16 mouse cellular contexts compared by ENCODE assay signal in the genomic region with DNA sequence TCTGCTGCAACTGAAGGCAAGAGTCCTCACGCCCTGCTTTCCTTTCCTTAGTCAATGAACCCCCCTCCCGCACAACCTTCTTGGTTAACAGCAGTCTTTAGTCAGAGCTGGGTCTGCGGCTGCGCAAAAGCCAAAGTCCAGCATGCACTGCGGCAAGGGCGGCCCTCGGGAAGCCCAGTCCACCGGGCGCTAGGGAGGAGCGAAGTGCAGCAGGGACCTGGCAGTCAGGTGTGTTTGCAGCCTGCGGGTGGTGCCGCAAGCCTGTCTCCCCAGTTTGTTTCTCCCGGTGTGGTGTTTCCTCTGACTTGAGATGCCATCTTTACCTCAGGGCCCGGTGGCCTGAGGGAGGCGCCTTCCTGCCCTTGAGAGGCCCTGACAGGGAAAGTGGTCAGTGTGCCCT. TPM values are rescaled to one million over a fixed set of nuclear protein-coding genes. Genes with fewer than 3 reads are reported as not detected.
DNase-seq lines count a peak whose midpoint lies in the region; ATAC-seq and TF ChIP-seq lines count a peak whose summit lies in the region.
"Had no signal": no experiment of that assay in that cellular context is flagged by ENCODE, and none has a peak within 500 bp of the region (broad histone marks: within the 10 kb centered on the region; RNA-seq: fewer than 3 reads in every experiment).

Gene 1700028K03Rik (plus strand): TSS at position 129 of the 400 bp plus-strand sequence.

- ATAC-seq in stomach, postnatal 0 days (ENCODE audit: low FRiP score, low TSS enrichment): no peak
- ATAC-seq: forebrain, embryonic 13.5 days; inflammation-experienced regulatory T-cells, adult 6 months; Patski had no signal

- peaks cover 9% of the 10 kb centered on the region; the same call in 1 of the 2 replicates for H3K27me3 ChIP-seq in E14TG2a.4 (ENCODE audit: insufficient read depth, low read length)
- no peaks in the 10 kb centered on the region for H3K27me3 ChIP-seq in liver, adult 2 months (ENCODE audit: control insufficient read depth, insufficient read depth, low read length)
- H3K27me3 ChIP-seq in stomach, postnatal 0 days (ENCODE audit: control insufficient read depth, insufficient read depth, low read length): no peaks in the 10 kb centered on the region
- H3K27me3 ChIP-seq: forebrain, embryonic 13.5 days; limb, embryonic 15.5 days had no signal

- no peaks in the 10 kb centered on the region for H3K9me3 ChIP-seq in E14TG2a.4 (ENCODE audit: low read length)
- no peaks in the 10 kb centered on the region for H3K9me3 ChIP-seq in stomach, postnatal 0 days (ENCODE audit: control insufficient read depth, low read length)
- H3K9me3 ChIP-seq: forebrain, embryonic 13.5 days; limb, embryonic 15.5 days had no signal

- DNase-seq in A20 (ENCODE audit: low read depth, low spot score): peak; percentile 39
- DNase-seq in liver, adult 2 months (ENCODE audit: extremely low read depth, low read depth, low spot score): peak; percentile 50
- DNase-seq in stomach, postnatal 0 days (ENCODE audit: low spot score): peak; percentile 33
- DNase-seq in T-cell, adult 2 months (ENCODE audit: low spot score): no peak
- DNase-seq in ovary, adult 18-20 months (ENCODE audit: low spot score): no peak
- no peak for DNase-seq in lung, postnatal 10 days
- DNase-seq: cerebellum, postnatal 10 days; gastrocnemius, postnatal 36 days; kidney, adult 9 months; kidney, postnatal 4 days; lung, postnatal 36 days had no signal

- no peak within 1 kb of the TSS for H3K27ac ChIP-seq in liver, adult 2 months (replicated peaks; ENCODE audit: insufficient read depth, low read depth, low read length)
- no peak within 1 kb of the TSS for H3K27ac ChIP-seq in stomach, postnatal 0 days (replicated peaks)
- H3K27ac ChIP-seq: forebrain, embryonic 13.5 days; limb, embryonic 15.5 days had no signal

- 56% methylated on average over 15 of the region's 15 CpGs for WGBS in liver, adult 2 months
- 69% methylated on average over 15 of the region's 15 CpGs for WGBS in stomach, postnatal 0 days

- 0 out of 2 replicates have a peak within 1 kb of the TSS, but pooled peaks have one; percentile 46 for H3K9ac ChIP-seq in liver, adult 2 months (ENCODE audit: low read depth, low read length)
- no peak within 1 kb of the TSS for H3K9ac ChIP-seq in stomach, postnatal 0 days (ENCODE audit: low read length)
- H3K9ac ChIP-seq: forebrain, embryonic 13.5 days; limb, embryonic 15.5 days had no signal

- peaks cover 3% of the 10 kb centered on the region; the same call in 1 of the 2 replicates for H3K4me1 ChIP-seq in E14TG2a.4 (replicated peaks; ENCODE audit: low read depth, low read length)
- H3K4me1 ChIP-seq in liver, adult 2 months (ENCODE audit: control insufficient read depth, insufficient read depth, low read length): no peaks in the 10 kb centered on the region
- H3K4me1 ChIP-seq in stomach, postnatal 0 days (replicated peaks; ENCODE audit: control insufficient read depth, insufficient read depth): no peaks in the 10 kb centered on the region
- H3K4me1 ChIP-seq: forebrain, embryonic 13.5 days; limb, embryonic 15.5 days had no signal

- no peak for TF ChIP-seq POLR2A in liver, adult 2 months (IDR thresholded peaks at IDR 0.05; ENCODE audit: extremely low read depth, insufficient read depth, low read length)

- H3K4me2 ChIP-seq in stomach, postnatal 0 days (replicated peaks; ENCODE audit: low read depth): no peak within 1 kb of the TSS
- H3K4me2 ChIP-seq: forebrain, embryonic 13.5 days; limb, embryonic 15.5 days had no signal

- no peak for TF ChIP-seq CTCF in E14TG2a.4 (conservative IDR thresholded peaks at IDR 0.05; ENCODE audit: low read length)
- TF ChIP-seq CTCF in liver, adult 2 months (IDR thresholded peaks at IDR 0.05; ENCODE audit: low read depth, low read length): no peak
- no peak for TF ChIP-seq CTCF in stomach, postnatal 0 days (IDR thresholded peaks at IDR 0.05; ENCODE audit: low read depth)

- no peak for TF ChIP-seq EP300 in stomach, postnatal 0 days (optimal IDR thresholded peaks at IDR 0.05)

- H3K79me2 ChIP-seq in liver, adult 2 months (ENCODE audit: control insufficient read depth, insufficient read depth, low read length): no peaks in the 10 kb centered on the region

- H3K4me3 ChIP-seq in E14TG2a.4 (replicated peaks; ENCODE audit: low read length): peak within 1 kb of the TSS; percentile 70
- peak within 1 kb of the TSS; percentile 43; the same call in 1 of the 2 replicates for H3K4me3 ChIP-seq in liver, adult 2 months (ENCODE audit: insufficient read depth, low read depth, low read length)
- H3K4me3 ChIP-seq in stomach, postnatal 0 days (ENCODE audit: low read depth, low read length): no peak within 1 kb of the TSS
- H3K4me3 ChIP-seq: forebrain, embryonic 13.5 days; limb, embryonic 15.5 days had no signal

- no peaks in the 10 kb centered on the region for H3K36me3 ChIP-seq in E14TG2a.4 (ENCODE audit: insufficient read depth, low read length)
- H3K36me3 ChIP-seq in liver, adult 2 months (ENCODE audit: control insufficient read depth, insufficient read depth, low read length): no peaks in the 10 kb centered on the region
- no peaks in the 10 kb centered on the region for H3K36me3 ChIP-seq in stomach, postnatal 0 days (ENCODE audit: control insufficient read depth, insufficient read depth, low read length)
- H3K36me3 ChIP-seq: limb, embryonic 15.5 days had no signal

RNA-seq across cellular contexts. Expression of gene 1700028K03Rik, which starts in this region (rescaled TPM):
- 0.07 and 0.18 TPM in 2 replicates for total RNA-seq in liver, adult 2 months (2014; rRNA removed)
- polyA plus RNA-seq in liver, adult 2 months (2012; rRNA removed): not detected in 2 replicates
- polyA plus RNA-seq in stomach, postnatal 0 days (2015; fragmentation: Nextera tagmentation; extraction: Ambion mirVana): 0.04 and 0.05 TPM in 2 replicates
- total RNA-seq: gastrocnemius, postnatal 36 days had no signal

Comparison
In these comparisons a context has a peak if more than half of its experiments do, and no peak if none do; other contexts are left out.
1. Peak in DNase-seq, H3K4me3 ChIP-seq and H3K9ac ChIP-seq in liver, adult 2 months; RNA of the gene not detected or under 1 TPM.
2. Peak in DNase-seq in stomach, postnatal 0 days; RNA of the gene not detected or under 1 TPM.